Mouse (Mus musculus) cerebellum, adult 9-11 months (tissue): ENCODE measurements at regions not wholly inside any gene's neighbourhood (a gene's known extent, or its start where the extent isn't known, plus 50 kb on each side); places are given as distances from the start of the nearest gene placed in this dataset.

Source experiments
- DNase-seq: peaks from one replicate; pipeline ENCODE4 v3.0.0; 2022

DNA sequence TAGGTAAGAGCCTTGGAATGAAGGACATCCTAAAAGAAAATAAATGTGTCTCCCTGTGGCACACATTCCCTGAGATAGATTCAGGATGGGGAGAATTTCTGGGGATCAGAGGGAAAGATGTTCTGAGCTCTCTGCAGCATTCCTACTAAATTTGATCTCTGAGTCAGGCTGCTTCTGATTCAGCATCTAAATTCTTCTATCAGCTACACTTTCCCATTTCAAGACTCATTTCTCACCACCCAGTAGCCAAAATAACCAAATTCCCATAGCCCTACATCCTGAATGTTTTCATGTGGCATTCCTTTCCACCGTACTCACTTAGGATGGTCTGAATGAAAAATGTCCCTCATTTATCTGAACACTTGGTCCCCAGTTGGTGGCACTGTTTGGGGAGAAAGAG is 223.2 kb upstream of the Actbl2 start:
- no peak for DNase-seq

- DNase-seq = no peak
Observed at GRCm38 (mm10) chr13:111043637-111044036, 211.2 kb upstream of the Actbl2 start.

DNA sequence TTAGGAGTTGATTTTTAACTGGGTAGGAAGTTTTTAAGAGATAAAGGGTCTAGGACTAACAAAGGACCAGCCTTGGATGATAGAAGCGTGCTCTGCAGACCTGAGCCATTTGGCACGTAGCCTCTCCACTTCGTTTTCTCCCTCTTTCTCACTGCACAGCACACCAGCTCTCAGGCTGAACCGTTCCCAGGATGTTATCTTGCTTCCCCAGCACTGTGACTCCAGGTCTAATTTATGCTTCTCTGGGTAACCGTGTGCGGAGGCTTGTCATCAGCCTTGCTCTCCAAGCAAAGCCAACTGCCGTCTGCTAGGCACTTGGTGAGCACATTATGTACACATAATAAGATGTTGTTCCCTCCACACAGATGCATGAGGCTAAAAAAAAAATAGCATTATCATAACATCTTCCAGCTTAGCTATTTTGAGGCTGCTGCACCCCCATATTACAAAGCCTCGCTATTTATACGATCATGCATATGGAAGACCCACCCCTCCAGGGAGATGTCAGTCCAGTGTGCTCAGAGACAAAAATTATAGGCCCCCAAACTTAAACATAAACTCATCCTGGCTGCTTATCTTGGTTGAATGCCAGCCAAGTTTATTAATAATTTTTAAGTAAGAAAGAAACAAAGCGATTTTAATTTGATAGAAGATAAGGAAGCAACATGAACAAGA is 210.3 kb upstream of the Actbl2 start:
- DNase-seq = no peak

DNA sequence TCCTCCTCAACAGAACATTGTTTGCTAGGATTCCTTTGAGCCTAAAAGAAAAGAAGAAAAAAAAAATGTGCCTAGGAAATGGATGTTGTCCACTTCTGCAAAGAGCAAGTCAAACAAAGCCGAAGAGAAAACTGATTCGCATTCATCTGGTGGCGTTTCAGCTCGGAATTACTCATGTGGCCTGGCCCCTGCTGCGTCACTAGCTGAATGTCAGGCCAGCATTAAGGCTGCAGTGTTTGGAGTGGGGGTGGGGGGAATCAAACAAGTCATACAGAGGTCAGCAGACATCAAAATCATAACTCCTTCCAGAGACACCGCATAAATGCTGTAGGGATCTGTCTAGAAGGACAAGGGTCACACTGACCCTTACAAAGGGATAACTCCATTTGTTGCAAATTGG is 204.7 kb upstream of the Actbl2 start:
- DNase-seq = no peak

- DNase-seq = no peak
Observed at GRCm38 (mm10) chr13:111055817-111056216, 199.0 kb upstream of the Actbl2 start.

- DNase-seq = no peak
Observed at GRCm38 (mm10) chr13:111087753-111088152, 167.1 kb upstream of the Actbl2 start.

- no peak for DNase-seq
Observed at GRCm38 (mm10) chr13:111096071-111096470, 158.7 kb upstream of the Actbl2 start.

GRCm38 (mm10) chr13:111097336-111097735 is 157.5 kb upstream of the Actbl2 start:
- DNase-seq = no peak

DNA sequence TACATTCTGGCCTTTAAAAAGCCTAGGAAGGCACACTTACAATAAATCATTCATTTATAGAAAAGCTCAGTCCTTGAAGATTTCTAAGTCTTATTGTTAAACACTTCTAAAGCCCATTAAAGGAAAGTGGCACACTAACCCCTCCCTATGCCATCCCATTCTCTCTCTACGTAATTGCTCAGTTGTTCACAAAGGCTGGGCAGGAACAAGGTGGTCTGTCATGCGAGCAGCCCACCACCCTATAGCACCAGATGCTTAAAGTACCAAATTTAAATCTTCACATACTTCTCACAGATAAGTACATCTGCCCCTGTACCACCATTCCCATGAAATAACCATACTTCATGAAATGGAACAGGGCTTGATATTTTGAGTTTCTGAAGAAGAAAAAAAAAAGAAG is 156.1 kb upstream of the Actbl2 start:
- DNase-seq = no peak

- DNase-seq = no peak
Observed at GRCm38 (mm10) chr13:111099252-111099651, 155.6 kb upstream of the Actbl2 start.

DNA sequence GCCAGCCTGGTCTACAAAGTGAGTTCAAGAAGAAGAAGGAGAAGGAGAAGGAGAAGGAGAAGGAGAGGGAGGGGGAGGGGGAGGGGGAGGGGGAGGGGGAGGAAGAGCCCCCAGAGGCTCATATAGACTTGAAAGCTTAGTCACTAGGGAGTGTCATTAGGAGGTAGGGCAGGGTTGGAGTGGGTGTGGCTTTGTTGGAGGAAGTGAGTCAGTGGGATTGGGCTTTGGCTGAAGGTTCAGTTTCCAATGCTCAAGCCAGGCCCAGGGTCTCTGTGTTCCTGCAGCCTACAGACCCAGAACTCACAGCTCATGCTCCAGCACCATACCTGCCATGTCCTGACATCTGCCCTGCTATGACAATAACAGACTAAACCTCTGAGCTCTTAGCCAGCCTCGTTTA is 154.4 kb upstream of the Actbl2 start:
- no peak for DNase-seq

DNA sequence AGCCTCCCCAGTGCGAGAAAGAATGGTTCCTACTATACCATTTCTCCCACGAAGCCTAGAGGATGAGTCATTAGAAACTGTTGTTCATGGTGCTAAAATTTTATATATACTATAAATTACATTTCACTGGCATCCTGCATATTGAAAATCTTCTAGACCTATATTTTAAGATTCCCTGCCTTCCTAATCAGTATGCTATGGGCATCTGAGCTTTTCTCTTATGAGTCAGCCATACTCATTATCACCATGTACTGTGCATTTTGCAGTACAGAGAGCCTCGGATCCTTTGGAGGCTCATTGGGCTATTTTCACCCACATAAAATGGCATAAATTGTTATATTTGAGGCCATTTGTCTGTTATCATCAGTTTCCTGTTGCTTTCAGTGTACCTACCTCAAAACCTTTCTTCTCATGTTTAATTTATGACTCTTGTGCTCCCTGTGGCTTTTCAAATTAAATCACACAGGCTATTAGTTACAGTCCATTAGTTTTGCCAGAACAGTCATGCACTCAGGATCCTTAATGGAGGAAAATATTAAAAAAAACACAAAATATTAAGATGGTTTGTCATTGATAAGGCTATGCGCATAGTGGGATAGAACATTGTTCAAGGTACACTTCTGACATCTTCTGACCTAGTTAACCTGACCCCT is 150.1 kb upstream of the Actbl2 start:
- DNase-seq = no peak

DNA sequence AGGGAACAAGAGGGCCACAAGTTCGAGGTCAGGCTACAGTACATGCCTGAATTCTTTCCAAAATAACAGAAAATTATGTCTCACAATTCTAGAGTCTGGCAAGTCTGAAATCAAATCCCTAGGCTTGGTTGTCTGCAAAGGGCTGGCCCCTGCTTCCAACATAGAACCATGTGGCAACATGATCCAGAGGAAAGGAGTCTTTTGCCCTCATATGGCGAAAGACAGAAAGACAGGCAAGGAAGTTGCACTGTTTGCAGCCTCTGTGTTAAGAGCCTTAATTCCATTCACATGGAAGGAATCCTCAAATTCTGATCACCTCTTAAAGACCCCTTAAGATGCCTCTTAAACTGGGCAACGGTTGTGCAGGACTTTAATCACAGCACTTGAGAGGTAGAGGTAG is 123.7 kb upstream of the Actbl2 start:
- no peak for DNase-seq

GRCm38 (mm10) chr13:111136392-111136791 is 118.4 kb upstream of the Actbl2 start:
- DNase-seq = no peak

DNA sequence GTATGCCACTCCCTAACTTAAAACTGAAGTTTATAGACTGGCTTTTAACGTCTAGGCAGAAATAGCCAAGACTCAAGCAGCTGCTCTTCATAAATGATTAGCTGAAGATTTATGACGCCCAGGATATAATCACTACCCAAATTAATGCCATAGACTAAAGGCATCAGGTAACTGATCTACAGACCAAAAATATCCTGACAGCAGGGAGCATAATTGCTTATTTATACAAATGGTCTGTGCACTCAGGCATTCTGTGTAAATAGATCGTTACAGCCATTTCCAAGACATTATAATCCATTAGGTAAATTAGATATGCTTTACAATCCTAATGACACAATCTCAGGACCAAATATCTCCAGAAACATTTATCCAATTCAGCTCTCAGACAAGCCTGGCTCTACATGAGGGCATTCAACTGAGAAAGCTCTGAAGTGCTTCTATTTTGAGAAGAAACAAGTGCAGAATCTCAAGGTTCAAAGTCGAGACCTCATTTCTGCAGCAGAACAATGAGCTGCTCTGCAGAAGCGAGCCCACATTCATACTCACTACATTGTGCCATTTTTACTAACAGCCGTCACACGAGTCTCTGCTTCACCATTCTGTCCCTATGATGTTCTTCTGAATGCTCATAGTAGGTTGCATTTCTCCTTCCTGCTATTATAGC is 111.9 kb upstream of the Actbl2 start:
- DNase-seq = no peak

GRCm38 (mm10) chr13:111144721-111145120 is 110.1 kb upstream of the Actbl2 start:
- no peak for DNase-seq

DNA sequence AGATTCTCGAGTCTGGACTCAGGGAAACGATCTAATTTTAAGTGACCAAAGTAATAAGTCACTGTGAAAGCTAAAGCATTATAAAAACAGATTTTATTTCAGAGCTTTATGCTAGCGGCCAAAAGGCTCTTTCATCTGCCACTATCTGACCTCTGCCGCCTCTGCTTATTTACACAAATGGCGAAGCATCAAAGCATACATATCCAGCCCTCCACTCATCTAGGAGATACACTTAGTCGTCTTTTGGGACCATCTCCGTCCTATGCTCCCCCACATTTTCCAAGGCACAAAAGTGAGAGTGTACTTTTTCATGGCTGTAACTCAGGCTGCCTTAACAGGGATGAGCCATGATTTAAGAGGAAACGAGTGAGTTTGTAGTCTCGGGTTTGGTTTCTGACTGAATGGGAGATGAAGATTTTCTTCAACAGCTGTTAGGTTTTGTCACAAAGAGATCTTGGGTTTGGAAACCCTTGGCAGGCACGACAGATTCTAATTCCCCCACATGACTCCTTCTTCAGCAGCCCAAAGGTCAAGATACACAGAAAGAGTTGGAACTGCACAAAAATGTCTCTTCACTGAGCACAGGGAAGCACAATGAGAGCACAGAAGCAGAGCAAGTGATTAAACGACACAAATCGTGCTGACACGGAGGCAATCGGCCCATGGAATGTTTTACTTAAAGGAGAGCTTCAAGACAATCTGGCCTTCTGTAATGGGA is 96.7 kb upstream of the Actbl2 start:
- no peak for DNase-seq

GRCm38 (mm10) chr13:111159498-111159897 is 95.3 kb upstream of the Actbl2 start:
- DNase-seq = no peak

- DNase-seq = no peak
Observed at GRCm38 (mm10) chr13:111165538-111165937, 89.3 kb upstream of the Actbl2 start.

- DNase-seq = no peak
Observed at GRCm38 (mm10) chr13:111170269-111171165, 84.3 kb upstream of the Actbl2 start.

DNA sequence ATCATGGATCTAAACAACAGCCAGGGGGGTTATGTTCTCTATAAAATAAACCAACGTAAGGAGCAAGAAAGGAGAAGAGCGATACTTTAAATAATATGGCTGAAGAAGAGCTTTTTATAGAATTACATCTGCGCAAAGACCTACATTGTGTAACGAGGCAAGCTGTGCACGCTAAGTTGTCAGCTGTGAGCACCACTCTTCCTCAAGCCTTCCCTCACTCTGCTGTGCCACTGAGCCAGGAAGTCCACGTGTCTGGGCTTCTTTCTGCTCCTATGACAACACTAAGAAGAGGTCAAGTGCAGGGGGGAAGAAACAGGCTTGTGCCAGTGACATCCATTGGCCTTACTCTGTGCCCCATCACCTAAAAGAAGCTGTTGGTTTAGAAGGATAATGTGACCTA is 75.6 kb upstream of the Actbl2 start:
- DNase-seq = no peak

GRCm38 (mm10) chr13:111183293-111183692 is 71.5 kb upstream of the Actbl2 start:
- DNase-seq = no peak

DNA sequence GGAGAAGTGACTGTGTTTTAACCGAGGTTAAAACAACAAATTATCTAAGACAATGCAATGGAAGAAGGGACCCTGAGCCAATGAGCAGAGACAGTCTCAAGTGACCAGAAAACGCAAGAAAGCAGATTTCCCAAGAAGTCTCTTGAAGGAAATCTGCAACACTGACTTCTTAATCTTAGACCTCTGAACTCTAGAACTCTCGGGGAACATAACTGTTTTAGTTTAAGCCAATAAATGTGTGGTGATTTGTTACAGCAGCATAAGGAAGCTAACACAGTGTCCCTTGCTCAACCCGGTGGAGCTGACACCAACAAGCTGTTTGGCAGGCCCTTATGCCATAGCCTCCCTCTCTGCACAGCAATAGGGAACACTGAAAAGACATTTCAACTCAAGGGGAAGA is 69.0 kb upstream of the Actbl2 start:
- DNase-seq = no peak
